Comparison of ENCODE assay signal across 29 mouse cellular contexts in genomic region chr15:67845707-67846106, GRCm38 (mm10).
"Had no signal": no experiment of that assay in that cellular context is flagged by ENCODE, and none has a peak within 500 bp of the region (broad histone marks: within the 10 kb centered on the region; RNA-seq: fewer than 3 reads in every experiment).

No protein-coding gene starts in this region.

- H3K27me3 ChIP-seq: heart, embryonic 12.5 days; heart, embryonic 13.5 days; heart, embryonic 15.5 days; hindbrain, embryonic 12.5 days; hindbrain, embryonic 13.5 days; hindbrain, embryonic 15.5 days; intestine, embryonic 15.5 days; kidney, embryonic 15.5 days had no signal

- DNase-seq: heart, postnatal 10 days; heart, postnatal 14 days; heart, postnatal 4 days; kidney, adult 11 months; kidney, adult 18-20 months; kidney, adult 2 months; kidney, adult 8-10 months; kidney, adult 9 months; kidney, postnatal 10 days; kidney, postnatal 14 days; kidney, postnatal 25 days; kidney, postnatal 36 days; kidney, postnatal 4 days; layer of hippocampus, adult 9-11 months; layer of hippocampus, postnatal 36 days had no signal

- H3K4me2 ChIP-seq: heart, embryonic 11.5 days; heart, embryonic 12.5 days; heart, embryonic 13.5 days; heart, embryonic 15.5 days; hindbrain, embryonic 12.5 days; hindbrain, embryonic 13.5 days; hindbrain, embryonic 14.5 days; hindbrain, embryonic 15.5 days; intestine, embryonic 15.5 days; kidney, embryonic 15.5 days had no signal

- H3K36me3 ChIP-seq: heart, embryonic 10.5 days; heart, embryonic 12.5 days; heart, embryonic 13.5 days; heart, embryonic 15.5 days; hindbrain, embryonic 10.5 days; hindbrain, embryonic 12.5 days; hindbrain, embryonic 13.5 days; hindbrain, embryonic 15.5 days; intestine, embryonic 15.5 days; kidney, embryonic 15.5 days had no signal

- H3K4me3 ChIP-seq: heart, embryonic 10.5 days; heart, embryonic 12.5 days; heart, embryonic 13.5 days; heart, embryonic 15.5 days; hindbrain, embryonic 10.5 days; hindbrain, embryonic 12.5 days; hindbrain, embryonic 13.5 days; hindbrain, embryonic 15.5 days; intestine, embryonic 15.5 days; kidney, embryonic 15.5 days; layer of hippocampus, adult 2 months; left cerebral cortex, adult 2 months had no signal
